Mouse (Mus musculus) limb, embryonic 11.5 days (tissue): ENCODE data around the gene Pde9a. TPM values are rescaled to one million over a fixed set of nuclear protein-coding genes. Genes with fewer than 3 reads are reported as not detected.

Experiments used
- ATAC-seq: fragments of 200-750 bp; cut with Nextera tagmentation; 2 replicates; pipeline ENCODE4 v1.8.0; 2017; ENCODE audit warnings: low read depth; ENCODE audit not compliant: insufficient number of reproducible peaks, low FRiP score, low TSS enrichment
- DNase-seq: peaks from one replicate; pipeline ENCODE4 v3.0.0-alpha.2; 2015; ENCODE audit warnings: low spot score
- H3K27ac ChIP-seq: fragments of 300-500 bp; sonication (generic); replicated peaks from 2 replicates; pipeline ENCODE4 v1.5.1; 2014; ENCODE audit warnings: low read depth, mild to moderate bottlenecking, low read length
- H3K27me3 ChIP-seq: fragments of 300-500 bp; sonication (generic); 2 replicates; pipeline ENCODE4 v1.6.1; 2014; ENCODE audit warnings: mild to moderate bottlenecking, low read length, mixed read lengths; ENCODE audit not compliant: control insufficient read depth, insufficient read depth
- H3K36me3 ChIP-seq: fragments of 300-500 bp; sonication (generic); 2 replicates; pipeline ENCODE4 v1.6.1; 2014; ENCODE audit warnings: mild to moderate bottlenecking, low read length, moderate library complexity, mixed read lengths; ENCODE audit not compliant: control insufficient read depth, insufficient read depth
- H3K4me1 ChIP-seq: fragments of 300-500 bp; sonication (generic); 2 replicates; pipeline ENCODE4 v1.6.1; 2014; ENCODE audit warnings: low read length, mixed read lengths; ENCODE audit not compliant: control insufficient read depth, insufficient read depth
- H3K4me2 ChIP-seq: fragments of 300-500 bp; sonication (generic); 2 replicates; pipeline ENCODE4 v1.6.1; 2014; ENCODE audit warnings: low read depth, mild to moderate bottlenecking, moderate library complexity; ENCODE audit not compliant: severe bottlenecking
- H3K4me3 ChIP-seq: fragments of 300-500 bp; sonication (generic); 2 replicates; pipeline ENCODE4 v1.5.1; 2014; ENCODE audit warnings: low read depth, low read length
- H3K9ac ChIP-seq: fragments of 300-500 bp; sonication (generic); 2 replicates; pipeline ENCODE4 v1.6.1; 2014; ENCODE audit warnings: mild to moderate bottlenecking, low read length
- H3K9me3 ChIP-seq: fragments of 300-500 bp; sonication (generic); 2 replicates; pipeline ENCODE4 v1.6.1; 2016; ENCODE audit warnings: low read length; ENCODE audit not compliant: control insufficient read depth
- WGBS: fragments of 180-500 bp; shearing (Covaris S2); extraction: QIAGEN DNeasy Blood & Tissue Kit; methylation state at CpG from one replicate; pipeline ENCODE4 v1.1.7; 2014; 5-methylcytosine and 5-hydroxymethylcytosine counted together
- polyA plus RNA-seq: library from polyadenylated mRNA; unstranded; fragments of >200 nt; fragmentation: Nextera tagmentation; extraction: Ambion mirVana; gene quantifications from 2 replicates; pipeline ENCODE4 v1.2.1, GENCODE M21; 2014

Gene Pde9a
- polyA plus RNA-seq, 1 experiment from 2014 or later, result 31.2 TPM

GRCm38 (mm10) chr17:31519946-31520838 lies 134.2 kb downstream of the Pde9a start, which contains the start of the genes Wdr4 and Ndufv3:
TSS of gene Wdr4 (minus strand) at chr17:31519980.
TSS of gene Ndufv3 (plus strand) at chr17:31520115.
- ATAC-seq, result peak; percentile 94
- Histone ChIP-seq H3K4me1 (peaks cover 5% of the 10 kb centered on the region; the same call in 1 of the 2 replicates), H3K9me3 (no peaks in the 10 kb centered on the region), H3K4me3 (peak within 1 kb of the TSS; percentile 83), H3K9ac (peak within 1 kb of the TSS; percentile 62), H3K4me2 (peak within 1 kb of the TSS; percentile 77), H3K27me3 (no peaks in the 10 kb centered on the region), H3K36me3 (peaks cover 5% of the 10 kb centered on the region; the same call in 1 of the 2 replicates), H3K27ac (no peak within 1 kb of the TSS)
- WGBS, result under 1% methylated on average over 45 of the region's 45 CpGs
- DNase-seq, result peak; percentile 97

GRCm38 (mm10) chr17:31520895-31521294 lies 134.9 kb downstream of the Pde9a start:
- peak overlapping the region; percentile 77 for H3K4me2 ChIP-seq
- no peak overlapping the region for H3K27ac ChIP-seq
- peak overlapping the region; percentile 13; the same call in 1 of the 2 replicates for H3K9ac ChIP-seq
- H3K27me3 ChIP-seq, result no peaks in the 10 kb centered on the region
- DNase-seq, result no peak
- H3K4me3 ChIP-seq, result peak overlapping the region; percentile 83
- no peaks in the 10 kb centered on the region for H3K9me3 ChIP-seq
- H3K4me1 ChIP-seq, result peaks cover 5% of the 10 kb centered on the region; the same call in 1 of the 2 replicates
- no peak for ATAC-seq
- 22% methylated on average over 3 of the region's 3 CpGs for WGBS
- H3K36me3 ChIP-seq, result peaks cover 5% of the 10 kb centered on the region

GRCm38 (mm10) chr17:31521948-31522347 lies 135.9 kb downstream of the Pde9a start:
- Histone ChIP-seq H3K27me3 (no peaks in the 10 kb centered on the region), H3K4me3 (no peak overlapping the region), H3K27ac (no peak overlapping the region), H3K4me1 (peaks cover 5% of the 10 kb centered on the region; the same call in 1 of the 2 replicates), H3K9me3 (no peaks in the 10 kb centered on the region), H3K36me3 (peaks cover 6% of the 10 kb centered on the region), H3K9ac (no peak overlapping the region), H3K4me2 (no peak overlapping the region)
- 89% methylated on average over 6 of the region's 6 CpGs for WGBS
- no peak for DNase-seq
- ATAC-seq, result no peak

GRCm38 (mm10) chr17:31525114-31525513 lies 139.1 kb downstream of the Pde9a start:
- ATAC-seq (no peak), DNase-seq (no peak)
- H3K9me3 ChIP-seq, result no peaks in the 10 kb centered on the region
- no peaks in the 10 kb centered on the region for H3K27me3 ChIP-seq
- WGBS, result 96% methylated on average over 4 of the region's 4 CpGs
- H3K4me3 ChIP-seq, result no peak overlapping the region
- H3K9ac ChIP-seq, result no peak overlapping the region
- H3K4me2 ChIP-seq, result no peak overlapping the region
- H3K27ac ChIP-seq, result no peak overlapping the region
- peaks cover 5% of the 10 kb centered on the region; the same call in 1 of the 2 replicates for H3K4me1 ChIP-seq
- H3K36me3 ChIP-seq, result peaks cover 19% of the 10 kb centered on the region

GRCm38 (mm10) chr17:31525816-31526215 lies 139.8 kb downstream of the Pde9a start:
- Histone ChIP-seq H3K36me3 (peaks cover 19% of the 10 kb centered on the region), H3K9ac (no peak overlapping the region), H3K4me2 (no peak overlapping the region), H3K4me3 (no peak overlapping the region), H3K27ac (no peak overlapping the region), H3K9me3 (no peaks in the 10 kb centered on the region), H3K4me1 (peaks cover 3% of the 10 kb centered on the region; the same call in 1 of the 2 replicates), H3K27me3 (no peaks in the 10 kb centered on the region)
- no peak for DNase-seq
- 98% methylated on average over 3 of the region's 3 CpGs for WGBS
- no peak for ATAC-seq

Other genes with a start within 250 kb of the Pde9a start
- gene Tff2, start 241.9 kb upstream of the Pde9a start, polyA plus RNA-seq, result not detected in 2 replicates
- gene Tff1, start 220.9 kb upstream of the Pde9a start, polyA plus RNA-seq, result not detected in 2 replicates
- gene Tmprss3, start 187.2 kb upstream of the Pde9a start, polyA plus RNA-seq, result not detected in 2 replicates
- gene Ubash3a, start 178.3 kb upstream of the Pde9a start, polyA plus RNA-seq, result 0.40 and 0.71 TPM in 2 replicates
- 0.44 and 0.73 TPM in 2 replicates for gene Rsph1, start 108.8 kb upstream of the Pde9a start, polyA plus RNA-seq
- 1.7 and 1.8 TPM in 2 replicates for gene Slc37a1, start 99.4 kb upstream of the Pde9a start, polyA plus RNA-seq
- gene Wdr4, start 133.8 kb downstream of the Pde9a start, polyA plus RNA-seq, result 42.4 and 43.6 TPM in 2 replicates
- 201 and 210 TPM in 2 replicates for gene Ndufv3, start 133.9 kb downstream of the Pde9a start, polyA plus RNA-seq
- 37.9 and 39.7 TPM in 2 replicates for gene Pknox1, start 178.5 kb downstream of the Pde9a start, polyA plus RNA-seq